Mouse (Mus musculus) bone marrow macrophage, adult 2 months (primary cell): ENCODE measurements around the gene Gm10260.

Experiments
- CTCF ChIP-seq: IDR thresholded peaks from 2 replicates; pipeline ENCODE4 v1.5.1; 2012; ENCODE audit warnings: low read depth, mild to moderate bottlenecking, low read length, moderate library complexity
- POLR2A ChIP-seq: IDR thresholded peaks from 2 replicates; pipeline ENCODE4 v1.6.1; 2012; ENCODE audit warnings: mild to moderate bottlenecking, low read depth, low read length, borderline replicate concordance

GRCm38 (mm10) chr13:97735931-97736330 is 24.5 kb downstream of the Gm10260 start:
- TF ChIP-seq CTCF (no peak), POLR2A (no peak)
